Mouse (Mus musculus) liver, adult 2 months (tissue): ENCODE results near the gene Fhl4. TPM values are rescaled to one million over a fixed set of nuclear protein-coding genes. Genes with fewer than 3 reads are reported as not detected.

Source experiments
- DNase-seq: peaks from one replicate; pipeline ENCODE4 v3.0.0-alpha.2; 2011; ENCODE audit warnings: low read depth, low spot score; ENCODE audit errors: extremely low read depth
- H3K27ac ChIP-seq: fragments of 200-500 bp; replicated peaks from 2 replicates; pipeline ENCODE4 v1.5.1; 2012; ENCODE audit warnings: low read depth, mild to moderate bottlenecking, control low read depth, inconsistent platforms, low read length; ENCODE audit not compliant: insufficient read depth
- H3K27me3 ChIP-seq: fragments of 200-500 bp; 2 replicates; pipeline ENCODE4 v1.6.1; 2012; ENCODE audit warnings: mild to moderate bottlenecking, moderate library complexity, low read length, inconsistent platforms; ENCODE audit not compliant: control insufficient read depth, insufficient read depth
- H3K36me3 ChIP-seq: fragments of 200-500 bp; 2 replicates; pipeline ENCODE4 v1.6.1; 2012; ENCODE audit warnings: low read length, inconsistent platforms; ENCODE audit not compliant: control insufficient read depth, insufficient read depth
- H3K4me1 ChIP-seq: fragments of 200-500 bp; 2 replicates; pipeline ENCODE4 v1.6.1; 2011; ENCODE audit warnings: low read length; ENCODE audit not compliant: control insufficient read depth, insufficient read depth
- H3K4me3 ChIP-seq: fragments of 200-500 bp; 2 replicates; pipeline ENCODE4 v1.5.1; 2011; ENCODE audit warnings: low read depth, mild to moderate bottlenecking, control low read depth, low read length, moderate library complexity; ENCODE audit not compliant: insufficient read depth
- H3K79me2 ChIP-seq: fragments of 200-500 bp; 2 replicates; pipeline ENCODE4 v1.6.1; 2012; ENCODE audit warnings: inconsistent platforms, mild to moderate bottlenecking, low read length, moderate library complexity; ENCODE audit not compliant: control insufficient read depth, insufficient read depth
- H3K9ac ChIP-seq: fragments of 200-500 bp; 2 replicates; pipeline ENCODE4 v1.6.1; 2012; ENCODE audit warnings: low read depth, mild to moderate bottlenecking, control low read depth, inconsistent platforms, low read length
- CTCF ChIP-seq: fragments of 200-500 bp; IDR thresholded peaks from 2 replicates; pipeline ENCODE4 v1.5.1; 2011; ENCODE audit warnings: low read depth, low read length, control low read depth
- POLR2A ChIP-seq: fragments of 200-500 bp; IDR thresholded peaks from 2 replicates; pipeline ENCODE4 v1.6.1; 2011; ENCODE audit warnings: low read length, control low read depth; ENCODE audit not compliant: insufficient read depth; ENCODE audit errors: extremely low read depth
- WGBS: fragments of 180-500 bp; shearing (Covaris S2); methylation state at CpG from one replicate; pipeline ENCODE4 v1.1.7; 2018; 5-methylcytosine and 5-hydroxymethylcytosine counted together
- polyA plus RNA-seq: library from polyadenylated mRNA; depleted of rRNA; stranded (reverse); fragments of >200 nt; gene quantifications from 2 replicates; pipeline ENCODE4 v1.2.3, GENCODE M21; 2012
- total RNA-seq: library from RNA; depleted of rRNA; stranded (reverse); fragments of >200 nt; gene quantifications from 2 replicates; pipeline ENCODE4 v1.2.3, GENCODE M21; 2014

The Fhl4 gene
- total and polyA plus RNA-seq, 2 experiments = 0.18 TPM; not detected in 1

DNA sequence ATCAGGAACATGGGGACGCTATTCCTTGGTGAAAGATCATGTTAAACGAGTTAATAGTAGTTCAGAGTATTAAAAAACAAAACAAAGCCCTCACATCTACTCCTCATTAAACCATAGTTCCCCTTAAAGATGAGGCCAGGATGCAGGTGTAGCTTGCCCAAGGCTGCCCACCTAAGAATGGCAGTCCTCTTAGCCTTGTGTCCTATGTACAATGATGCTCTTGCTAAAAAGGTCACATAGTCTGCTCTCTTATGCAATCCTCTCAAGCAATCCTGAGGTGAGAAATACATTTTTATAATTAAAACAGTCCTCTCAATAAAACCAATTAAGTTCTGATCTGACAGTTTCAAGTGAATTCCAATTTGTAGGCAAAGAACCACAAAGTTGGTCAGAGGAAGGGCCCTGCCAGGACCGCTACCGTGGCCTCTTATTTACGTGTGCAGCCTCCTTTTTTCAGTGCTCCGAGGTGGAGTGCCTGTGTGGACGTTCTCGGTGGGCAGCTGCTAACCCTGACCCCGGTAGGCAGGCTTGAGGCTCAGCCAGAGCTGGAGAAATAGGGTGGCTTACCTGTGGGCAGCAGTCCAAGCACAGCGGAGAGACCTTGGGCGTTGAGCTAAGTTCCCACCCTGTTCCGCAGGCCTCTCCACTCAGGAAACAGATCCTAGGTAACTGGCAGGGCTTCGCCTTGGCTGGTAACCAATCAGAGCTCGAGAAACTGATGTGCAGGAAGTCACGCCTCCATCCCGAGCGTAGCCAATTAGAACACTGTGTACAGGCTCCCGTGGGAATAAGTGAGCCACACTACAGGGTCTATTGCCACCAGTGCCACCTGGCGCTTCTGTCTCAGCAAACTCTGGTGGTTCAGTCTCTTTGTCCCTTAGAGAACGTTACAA, 25.3 kb upstream of the Fhl4 start, which contains the start of gene Mterf2:
Gene Mterf2, minus strand, starts transcription at position 633 of the 893 bp plus-strand sequence.
- no peaks in the 10 kb centered on the region for H3K4me1 ChIP-seq
- DNase-seq = peak; percentile 98
- H3K36me3 ChIP-seq = peaks cover 3% of the 10 kb centered on the region; the same call in 1 of the 2 replicates
- H3K79me2 ChIP-seq = no peaks in the 10 kb centered on the region
- TF ChIP-seq POLR2A (no peak), CTCF (peak; percentile 27; the same call in 1 of the 2 replicates)
- no peaks in the 10 kb centered on the region for H3K27me3 ChIP-seq
- H3K9ac ChIP-seq = peak within 1 kb of the TSS; percentile 62
- peak within 1 kb of the TSS; percentile 79 for H3K4me3 ChIP-seq
- WGBS = 8% methylated on average over 20 of the region's 20 CpGs
- H3K27ac ChIP-seq = peak within 1 kb of the TSS; percentile 23

DNA sequence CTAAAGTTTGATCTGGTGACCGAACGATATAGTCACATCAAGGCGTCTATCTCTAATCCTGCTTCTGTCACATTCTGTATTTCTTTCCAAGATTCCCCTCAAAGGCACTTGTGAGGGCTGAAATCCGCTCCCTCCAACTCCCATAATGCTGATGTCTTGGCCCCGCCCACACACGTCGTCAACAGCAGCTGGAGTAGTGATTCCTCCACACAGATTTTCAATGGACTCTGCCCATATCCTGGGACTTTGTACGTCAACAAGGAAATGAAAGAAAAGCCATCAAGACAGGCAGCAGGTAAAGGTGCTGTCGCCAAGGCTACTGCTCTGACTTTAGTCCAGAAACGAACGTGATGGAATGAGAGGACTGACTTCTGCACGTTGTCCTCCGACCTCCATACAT, 22.9 kb upstream of the Fhl4 start:
- Histone ChIP-seq H3K9ac (no peak overlapping the region), H3K27me3 (no peaks in the 10 kb centered on the region), H3K79me2 (no peaks in the 10 kb centered on the region), H3K4me3 (no peak overlapping the region), H3K4me1 (no peaks in the 10 kb centered on the region), H3K36me3 (0 out of 2 replicates have a peak, but pooled peaks cover 2% of the 10 kb centered on the region), H3K27ac (no peak overlapping the region)
- WGBS = 69% methylated on average over 13 of the region's 13 CpGs
- no peak for DNase-seq
- TF ChIP-seq POLR2A (no peak), CTCF (no peak)

DNA sequence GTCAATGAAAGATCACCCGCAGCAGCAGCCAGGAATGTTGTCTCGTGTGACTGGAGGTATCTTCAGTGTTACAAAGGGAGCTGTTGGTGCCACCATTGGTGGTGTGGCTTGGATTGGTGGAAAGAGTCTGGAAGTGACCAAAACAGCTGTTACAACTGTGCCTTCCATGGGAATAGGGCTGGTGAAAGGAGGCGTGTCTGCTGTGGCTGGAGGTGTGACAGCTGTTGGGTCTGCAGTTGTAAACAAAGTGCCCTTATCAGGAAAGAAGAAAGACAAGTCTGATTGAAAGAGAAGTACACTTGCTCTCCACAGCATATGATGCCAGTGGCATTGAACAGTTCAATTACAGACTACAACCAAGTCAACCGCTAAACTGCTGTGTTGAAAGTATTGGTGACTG, 12.1 kb upstream of the Fhl4 start:
- Histone ChIP-seq H3K27ac (no peak overlapping the region), H3K9ac (no peak overlapping the region), H3K27me3 (no peaks in the 10 kb centered on the region), H3K4me1 (peaks cover 2% of the 10 kb centered on the region; the same call in 1 of the 2 replicates), H3K36me3 (peaks cover 5% of the 10 kb centered on the region; the same call in 1 of the 2 replicates), H3K79me2 (no peaks in the 10 kb centered on the region; the same call in 1 of the 2 replicates), H3K4me3 (no peak overlapping the region)
- DNase-seq = no peak
- 90% methylated on average over 4 of the region's 4 CpGs for WGBS
- no peak for TF ChIP-seq CTCF
- TF ChIP-seq POLR2A = no peak

DNA sequence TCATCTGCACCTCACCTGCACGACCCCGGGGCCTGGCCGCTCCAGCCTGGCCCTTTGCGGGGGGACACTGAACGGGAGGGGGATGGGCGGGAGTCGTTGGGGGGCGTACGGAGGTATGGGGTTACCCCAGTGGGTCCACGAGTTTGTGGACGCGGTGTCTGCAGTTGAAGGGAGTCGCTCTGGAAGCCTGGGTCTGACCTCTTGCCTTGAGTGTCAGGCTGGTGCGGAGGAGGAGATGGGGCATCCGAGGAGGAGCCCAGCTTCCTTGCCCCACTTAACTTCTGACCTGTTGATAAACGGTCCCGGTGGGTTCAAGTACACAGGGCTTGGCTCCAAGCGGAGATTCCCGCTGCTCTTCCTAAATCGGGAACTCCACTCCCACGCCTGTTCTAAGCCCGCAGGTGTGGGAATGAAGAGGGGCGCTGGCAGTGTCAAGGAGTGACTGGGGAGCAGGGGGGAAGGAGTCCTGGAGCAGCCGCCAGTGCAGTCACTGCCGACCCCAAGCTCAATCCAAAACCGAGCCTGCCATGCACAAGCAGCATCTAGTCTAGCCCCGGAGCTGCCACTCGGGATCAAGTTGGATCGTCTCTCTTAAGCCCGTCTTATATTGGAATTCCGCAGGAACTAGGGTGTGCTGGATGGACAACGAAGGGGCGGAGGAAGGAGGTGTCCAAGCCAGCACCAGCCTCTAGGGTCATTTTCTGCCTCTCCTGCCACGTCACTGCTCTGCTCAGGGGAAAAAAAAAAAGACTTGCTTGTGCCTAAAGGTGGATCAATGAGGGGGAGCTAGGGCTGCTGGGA, 990 bp upstream of the Fhl4 start:
- H3K27me3 ChIP-seq = no peaks in the 10 kb centered on the region
- no peak for DNase-seq
- H3K4me1 ChIP-seq = peaks cover 6% of the 10 kb centered on the region; the same call in 1 of the 2 replicates
- 1% methylated on average over 34 of the region's 34 CpGs for WGBS
- peak overlapping the region; percentile 96 for H3K4me3 ChIP-seq
- TF ChIP-seq POLR2A (no peak), CTCF (no peak; the same call in 1 of the 2 replicates)
- peak overlapping the region; percentile 95 for H3K9ac ChIP-seq
- H3K79me2 ChIP-seq = no peaks in the 10 kb centered on the region
- H3K36me3 ChIP-seq = no peaks in the 10 kb centered on the region
- no peak overlapping the region for H3K27ac ChIP-seq

DNA sequence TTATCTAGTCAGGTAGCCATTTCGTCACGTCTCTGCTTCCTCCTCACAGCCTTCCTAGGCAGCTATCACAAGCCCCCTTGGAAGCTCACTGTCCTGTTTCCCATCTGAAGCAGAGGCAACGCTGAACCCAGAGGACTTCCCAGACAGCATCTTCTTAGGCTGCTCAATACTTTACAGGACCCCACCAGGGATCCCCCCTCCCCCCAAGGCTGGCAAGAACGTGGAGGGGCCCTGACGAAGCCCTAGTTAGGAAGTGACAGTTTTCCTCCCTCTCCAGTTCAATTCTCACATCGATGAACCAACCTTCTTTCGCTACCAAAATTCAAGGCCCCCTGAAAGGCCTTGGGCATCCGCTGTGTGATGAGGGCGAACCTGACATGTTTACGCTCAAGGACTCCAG, 454 bp downstream of the Fhl4 start:
- H3K36me3 ChIP-seq = no peaks in the 10 kb centered on the region
- no peak for DNase-seq
- no peak overlapping the region for H3K27ac ChIP-seq
- H3K4me3 ChIP-seq = peak overlapping the region; percentile 96
- TF ChIP-seq POLR2A = no peak
- no peak for TF ChIP-seq CTCF
- 26% methylated on average over 10 of the region's 10 CpGs for WGBS
- peaks cover 6% of the 10 kb centered on the region; the same call in 1 of the 2 replicates for H3K4me1 ChIP-seq
- peak overlapping the region; percentile 87 for H3K9ac ChIP-seq
- H3K79me2 ChIP-seq = no peaks in the 10 kb centered on the region
- H3K27me3 ChIP-seq = no peaks in the 10 kb centered on the region
